Mouse (Mus musculus): ENCODE measurements around the gene Hoxb9.

Hoxb9 gene

GRCm38 (mm10) chr11:96298895-96299667 lies 27.8 kb downstream of the Hoxb9 start:
- peak; percentile 92 for DNase-seq

GRCm38 (mm10) chr11:96299781-96300180 lies 28.5 kb downstream of the Hoxb9 start:
- no peak for DNase-seq

GRCm38 (mm10) chr11:96300354-96301063 lies 29.3 kb downstream of the Hoxb9 start:
- peak; percentile 65 for DNase-seq

- DNase-seq, result peak; percentile 50
Measured at GRCm38 (mm10) chr11:96301064-96301431, 29.8 kb downstream of the Hoxb9 start.

- DNase-seq, result peak; percentile 87
Measured at GRCm38 (mm10) chr11:96301837-96302236, 30.6 kb downstream of the Hoxb9 start.

- peak; percentile 54 for DNase-seq
Measured at GRCm38 (mm10) chr11:96302381-96303150, 31.3 kb downstream of the Hoxb9 start.

- peak; percentile 94 for DNase-seq
Measured at GRCm38 (mm10) chr11:96303151-96304099, 32.2 kb downstream of the Hoxb9 start, which contains the start of gene Hoxb5. Hoxb5 (plus strand) TSS chr11:96303336.

- peak; percentile 69 for DNase-seq
Measured at GRCm38 (mm10) chr11:96304381-96305195, 33.3 kb downstream of the Hoxb9 start.

- DNase-seq, result peak; percentile 54
Measured at GRCm38 (mm10) chr11:96305505-96306182, 34.4 kb downstream of the Hoxb9 start.

GRCm38 (mm10) chr11:96306183-96306907 lies 35.1 kb downstream of the Hoxb9 start:
- peak; percentile 70 for DNase-seq

- DNase-seq, result peak; percentile 69
Measured at GRCm38 (mm10) chr11:96306908-96307269, 35.6 kb downstream of the Hoxb9 start.

- DNase-seq, result no peak
Measured at GRCm38 (mm10) chr11:96308763-96309162, 37.5 kb downstream of the Hoxb9 start.

- peak; percentile 72 for DNase-seq
Measured at GRCm38 (mm10) chr11:96309288-96309687, 38.0 kb downstream of the Hoxb9 start.

- peak; percentile 57 for DNase-seq
Measured at GRCm38 (mm10) chr11:96310183-96310938, 39.1 kb downstream of the Hoxb9 start.

GRCm38 (mm10) chr11:96311097-96311496 lies 39.8 kb downstream of the Hoxb9 start:
- DNase-seq, result peak; percentile 78

- peak; percentile 86 for DNase-seq
Measured at GRCm38 (mm10) chr11:96311520-96312417, 40.5 kb downstream of the Hoxb9 start.

- no peak for DNase-seq
Measured at GRCm38 (mm10) chr11:96313134-96313533, 41.9 kb downstream of the Hoxb9 start.

GRCm38 (mm10) chr11:96313806-96314428 lies 42.7 kb downstream of the Hoxb9 start:
- DNase-seq, result peak; percentile 66
